ENCODE assay signal across 8 mouse cellular contexts in genomic region chr17:44733544-44734310, GRCm38 (mm10). TPM values are rescaled to one million over a fixed set of nuclear protein-coding genes. Genes with fewer than 3 reads are reported as not detected.
DNase-seq lines count a peak whose midpoint lies in the region; ATAC-seq lines count a peak whose summit lies in the region.

No protein-coding gene starts in this region.

- no peak for DNase-seq in kidney, adult 18-20 months
- DNase-seq in R1 (ENCODE audit: low read depth, low spot score): peak; percentile 21
- DNase-seq in right cerebral cortex, adult 2 months (ENCODE audit: low spot score in 2 of 2): no peak
- DNase-seq in urinary bladder, postnatal 36 days (ENCODE audit: low spot score in 2 of 2): no peak

- WGBS in kidney, embryonic 15.5 days: 4% methylated on average over 23 of the region's 23 CpGs
- 6% methylated on average over 23 of the region's 23 CpGs for WGBS in heart, embryonic 14.5 days
- 7% methylated on average over 23 of the region's 23 CpGs for WGBS in macrophage (ENCODE audit: missing documents)

- no peaks in the 10 kb centered on the region for H3K36me3 ChIP-seq in kidney, embryonic 15.5 days
- no peaks in the 10 kb centered on the region for H3K36me3 ChIP-seq in heart, embryonic 14.5 days (ENCODE audit: control insufficient read depth, insufficient read depth, low read length)
- H3K36me3 ChIP-seq in macrophage (ENCODE audit: inconsistent target): no peaks in the 10 kb centered on the region

- H3K27me3 ChIP-seq in kidney, embryonic 15.5 days: peaks cover 79% of the 10 kb centered on the region
- peaks cover 73% of the 10 kb centered on the region for H3K27me3 ChIP-seq in heart, embryonic 14.5 days (ENCODE audit: control insufficient read depth, insufficient read depth, low read length)

- H3K4me1 ChIP-seq in kidney, embryonic 15.5 days: peaks cover 46% of the 10 kb centered on the region
- H3K4me1 ChIP-seq in heart, embryonic 14.5 days (ENCODE audit: control insufficient read depth in 2 of 2, insufficient read depth in 2 of 2, low read length in 2 of 2): peaks cover 6 to 20% of the 10 kb centered on the region in 2 experiments; a peak in 3 of 4 replicates

- peak overlapping the region; percentile 74 for H3K4me3 ChIP-seq in kidney, embryonic 15.5 days (replicated peaks)
- peak overlapping the region; percentile 82 to 98 for H3K4me3 ChIP-seq in heart, embryonic 14.5 days (ENCODE audit: control insufficient read depth in 1 of 2, insufficient read depth in 1 of 2, low read depth in 1 of 2, low read length in 2 of 2)
- H3K4me3 ChIP-seq in macrophage (ENCODE audit: inconsistent target): peak overlapping the region; percentile 52

- no peak overlapping the region for H3K27ac ChIP-seq in kidney, embryonic 15.5 days
- H3K27ac ChIP-seq in heart, embryonic 14.5 days (replicated peaks in 1 of 2; ENCODE audit: control insufficient read depth in 1 of 2, insufficient read depth in 1 of 2, low read depth in 2 of 2, low read length in 2 of 2): no peak overlapping the region
- H3K27ac ChIP-seq in macrophage: peak overlapping the region; percentile 8; the same call in 1 of the 2 replicates

- H3K79me2 ChIP-seq in macrophage (ENCODE audit: inconsistent target): no peaks in the 10 kb centered on the region; the same call in 1 of the 2 replicates

- ATAC-seq in kidney, embryonic 15.5 days (replicated peaks; ENCODE audit: low FRiP score): no peak
- ATAC-seq in heart, embryonic 14.5 days (ENCODE audit: insufficient number of reproducible peaks, insufficient read depth, low FRiP score, low read depth): no peak
- ATAC-seq in megakaryocyte-erythroid progenitor cell, adult 5-6 weeks (replicated peaks; ENCODE audit: low FRiP score, low TSS enrichment, poor library complexity, severe bottlenecking): no peak

- H3K9ac ChIP-seq in kidney, embryonic 15.5 days: no peak overlapping the region
- H3K9ac ChIP-seq in heart, embryonic 14.5 days (ENCODE audit: low read length): 0 out of 2 replicates have a peak overlapping the region, but pooled peaks have one; percentile 72

- no peaks in the 10 kb centered on the region for H3K9me3 ChIP-seq in kidney, embryonic 15.5 days (replicated peaks)
- H3K9me3 ChIP-seq in heart, embryonic 14.5 days (ENCODE audit: control insufficient read depth, low read length): no peaks in the 10 kb centered on the region

- H3K4me2 ChIP-seq in kidney, embryonic 15.5 days: peak overlapping the region; percentile 96
- H3K4me2 ChIP-seq in heart, embryonic 14.5 days (ENCODE audit: low read length): peak overlapping the region; percentile 98

RNA-seq across cellular contexts. Expression of gene Supt3, which starts 43.2 kb away (rescaled TPM):
- polyA plus RNA-seq in kidney, embryonic 15.5 days (2015; fragmentation: Nextera tagmentation; extraction: Ambion mirVana): 22.4 and 23.0 TPM in 2 replicates
- 23.5 and 23.7 TPM in 2 replicates for polyA plus RNA-seq in heart, embryonic 14.5 days (2014; fragmentation: Nextera tagmentation; extraction: Ambion mirVana)
- 10 to 100 TPM in 25 of 26 experiments, 1 to 10 TPM in 1; 7.3 to 59.2 (median 31.9) TPM for total RNA-seq in macrophage (2018; cell fraction: chromatin; rRNA removed)
- total RNA-seq in macrophage (2018; cell fraction: cytosol; rRNA removed): 10 to 100 TPM in 22 of 26 experiments, 1 to 10 TPM in 4; 7.1 to 15.2 (median 12.1) TPM
- 10 to 100 TPM in 23 of 26 experiments, 1 to 10 TPM in 3; 5.2 to 37.8 (median 14.4) TPM for total RNA-seq in macrophage (2018; cell fraction: nucleus; rRNA removed)
- 11.0 to 23.1 TPM (median 15.5 TPM) in 3 replicates for polyA plus RNA-seq in macrophage (2018)
- total RNA-seq in megakaryocyte-erythroid progenitor cell, adult 5-6 weeks (2014; fragmentation: Nextera tagmentation): 14.7 and 21.5 TPM in 2 replicates
- 6.6 and 11.8 TPM in 2 replicates for total RNA-seq in megakaryocyte-erythroid progenitor cell, adult 5-6 weeks (2017)
